Mouse (Mus musculus): ENCODE data around the gene Lcp2.

- TF ChIP-seq CTCF (IDR thresholded peaks at IDR 0.05; ENCODE audit: borderline replicate concordance, insufficient read depth, low read depth, low read length) (no peak), POLR2A (IDR thresholded peaks at IDR 0.05; ENCODE audit: borderline replicate concordance, insufficient read depth, low read length) (no peak)
Measured at GRCm38 (mm10) chr11:34139296-34139695, 92.6 kb downstream of the Lcp2 start.

Data from cerebellum, adult 2 months (tissue).